Mouse (Mus musculus): Measurements from ENCODE around the gene C1rb. TPM values are rescaled to one million over a fixed set of nuclear protein-coding genes. Genes with fewer than 3 reads are reported as not detected.
"Not testable (repeated sequence)": the region's sequence is repeated elsewhere in the genome, so short reads cannot be mapped to it uniquely, and the experiment has no call there.

The C1rb gene
- polyA plus RNA-seq, 1 experiment from 2014 or later, result not detected

- Histone ChIP-seq H3K27ac (ENCODE audit: low read depth, low read length) (no peak overlapping the region), H3K9ac (ENCODE audit: low read depth, low read length) (no peak overlapping the region), H3K4me1 (replicated peaks; ENCODE audit: control insufficient read depth, insufficient read depth, low read length) (no peaks in the 10 kb centered on the region), H3K27me3 (replicated peaks; ENCODE audit: control insufficient read depth, insufficient read depth, low read length) (no peaks in the 10 kb centered on the region), H3K4me3 (ENCODE audit: low read depth, low read length) (no peak overlapping the region), H3K36me3 (ENCODE audit: control insufficient read depth, insufficient read depth) (no peaks in the 10 kb centered on the region), H3K9me3 (ENCODE audit: control insufficient read depth) (no peaks in the 10 kb centered on the region), H3K4me2 (replicated peaks; ENCODE audit: low read depth) (no peak overlapping the region)
- no peak for TF ChIP-seq CTCF (IDR thresholded peaks at IDR 0.05; ENCODE audit: low read depth)
- ATAC-seq, result no peak
- WGBS, result 73% methylated on average over 8 of the region's 8 CpGs
Measured at GRCm38 (mm10) chr6:124593121-124593520, 23.0 kb downstream of the C1rb start.

DNA sequence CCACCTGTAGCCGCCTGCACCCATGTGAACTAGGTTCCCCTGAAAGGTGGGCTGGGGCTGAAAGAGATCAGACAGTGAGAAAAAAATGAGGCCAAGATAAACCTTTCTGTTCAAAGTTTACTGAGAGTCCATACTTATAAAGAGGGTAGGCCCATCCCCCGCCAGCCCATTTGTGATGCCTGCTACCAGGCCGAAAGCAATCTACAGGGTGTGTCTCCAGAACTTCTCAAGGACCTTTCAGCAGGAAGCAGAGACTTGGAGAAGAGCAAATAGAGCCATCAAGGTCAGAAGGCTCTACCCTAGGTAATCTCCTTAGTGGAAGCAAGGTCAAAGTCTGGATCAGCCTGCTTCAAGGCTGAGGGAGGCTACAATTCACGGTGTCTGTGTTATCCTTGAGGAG is 31.9 kb downstream of the C1rb start:
- Histone ChIP-seq H3K9me3 (ENCODE audit: control insufficient read depth) (no peaks in the 10 kb centered on the region), H3K4me2 (replicated peaks; ENCODE audit: low read depth) (no peak overlapping the region), H3K36me3 (ENCODE audit: control insufficient read depth, insufficient read depth) (no peaks in the 10 kb centered on the region), H3K27ac (ENCODE audit: low read depth, low read length) (no peak overlapping the region), H3K4me1 (replicated peaks; ENCODE audit: control insufficient read depth, insufficient read depth, low read length) (no peaks in the 10 kb centered on the region), H3K4me3 (ENCODE audit: low read depth, low read length) (no peak overlapping the region), H3K27me3 (replicated peaks; ENCODE audit: control insufficient read depth, insufficient read depth, low read length) (no peaks in the 10 kb centered on the region), H3K9ac (ENCODE audit: low read depth, low read length) (no peak overlapping the region)
- ATAC-seq, result no peak
- no peak for TF ChIP-seq CTCF (IDR thresholded peaks at IDR 0.05; ENCODE audit: low read depth)
- 72% methylated on average over 4 of the region's 4 CpGs for WGBS

GRCm38 (mm10) chr6:124625612-124626011 is 55.5 kb downstream of the C1rb start:
- no peaks in the 10 kb centered on the region for H3K4me1 ChIP-seq (replicated peaks; ENCODE audit: control insufficient read depth, insufficient read depth, low read length)
- ATAC-seq, result no peak

GRCm38 (mm10) chr6:124626184-124626583 is 56.1 kb downstream of the C1rb start:
- H3K27ac ChIP-seq (ENCODE audit: low read depth, low read length); H3K9ac ChIP-seq (ENCODE audit: low read depth, low read length); H3K36me3 ChIP-seq (ENCODE audit: control insufficient read depth, insufficient read depth); H3K4me3 ChIP-seq (ENCODE audit: low read depth, low read length); H3K9me3 ChIP-seq (ENCODE audit: control insufficient read depth); H3K4me1 ChIP-seq (replicated peaks; ENCODE audit: control insufficient read depth, insufficient read depth, low read length); ATAC-seq; H3K4me2 ChIP-seq (replicated peaks; ENCODE audit: low read depth); H3K27me3 ChIP-seq (replicated peaks; ENCODE audit: control insufficient read depth, insufficient read depth, low read length): not testable (repeated sequence)
- WGBS, result 42% methylated on average over 1 of the region's 1 CpGs

More at GRCm38 (mm10) chr6:124625612-124626011, 55.5 kb downstream of the C1rb start:
- no peak overlapping the region for H3K9ac ChIP-seq (ENCODE audit: low read depth, low read length)
- H3K36me3 ChIP-seq (ENCODE audit: control insufficient read depth, insufficient read depth), result no peaks in the 10 kb centered on the region
- H3K4me2 ChIP-seq (replicated peaks; ENCODE audit: low read depth), result no peak overlapping the region
- 89% methylated on average over 13 of the region's 13 CpGs for WGBS
- no peaks in the 10 kb centered on the region for H3K27me3 ChIP-seq (replicated peaks; ENCODE audit: control insufficient read depth, insufficient read depth, low read length)
- H3K27ac ChIP-seq (ENCODE audit: low read depth, low read length), result no peak overlapping the region
- no peak overlapping the region for H3K4me3 ChIP-seq (ENCODE audit: low read depth, low read length)
- TF ChIP-seq CTCF (IDR thresholded peaks at IDR 0.05; ENCODE audit: low read depth), result no peak
- H3K9me3 ChIP-seq (ENCODE audit: control insufficient read depth), result no peaks in the 10 kb centered on the region

DNA sequence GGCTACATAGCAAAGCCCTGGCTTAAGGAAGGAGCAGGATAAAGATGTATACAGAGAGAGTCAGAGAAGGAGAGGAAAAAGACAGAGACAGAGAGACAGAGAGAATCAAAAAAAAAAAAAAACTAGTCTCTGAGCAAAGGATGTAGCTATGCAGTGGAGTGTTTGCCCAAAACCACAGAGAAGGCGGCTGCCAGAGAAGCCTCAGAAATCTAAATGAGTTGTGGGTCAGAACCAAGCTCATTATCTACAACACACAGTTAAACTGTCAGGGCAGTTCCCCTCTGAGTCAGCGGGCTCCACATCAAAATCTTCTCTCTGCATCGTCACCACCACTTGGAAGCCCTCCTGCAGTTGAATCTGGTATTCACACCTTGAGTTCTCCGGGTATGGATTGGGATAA is 60.7 kb downstream of the C1rb start:
- no peak for ATAC-seq
- no peaks in the 10 kb centered on the region for H3K27me3 ChIP-seq (replicated peaks; ENCODE audit: control insufficient read depth, insufficient read depth, low read length)
- H3K4me2 ChIP-seq (replicated peaks; ENCODE audit: low read depth), result no peak overlapping the region
- no peaks in the 10 kb centered on the region for H3K9me3 ChIP-seq (ENCODE audit: control insufficient read depth)
- H3K36me3 ChIP-seq (ENCODE audit: control insufficient read depth, insufficient read depth), result no peaks in the 10 kb centered on the region
- H3K4me3 ChIP-seq (ENCODE audit: low read depth, low read length), result no peak overlapping the region
- no peak overlapping the region for H3K9ac ChIP-seq (ENCODE audit: low read depth, low read length)
- 73% methylated on average over 4 of the region's 4 CpGs for WGBS
- no peak for TF ChIP-seq CTCF (IDR thresholded peaks at IDR 0.05; ENCODE audit: low read depth)
- no peaks in the 10 kb centered on the region for H3K4me1 ChIP-seq (replicated peaks; ENCODE audit: control insufficient read depth, insufficient read depth, low read length)
- no peak overlapping the region for H3K27ac ChIP-seq (ENCODE audit: low read depth, low read length)

Other genes starting within 250 kb of the C1rb start
- 30.1 and 33.6 TPM in 2 replicates for gene Pex5, start 155.2 kb upstream of the C1rb start, polyA plus RNA-seq (2015; fragmentation: Nextera tagmentation; extraction: Ambion mirVana)
- 2.7 and 3.4 TPM in 2 replicates for gene Clstn3, start 105.5 kb upstream of the C1rb start, polyA plus RNA-seq (2015; fragmentation: Nextera tagmentation; extraction: Ambion mirVana)
- gene C1rl, start 77.2 kb upstream of the C1rb start, polyA plus RNA-seq (2015; fragmentation: Nextera tagmentation; extraction: Ambion mirVana), result 1.9 TPM in 2 replicates
- gene C1ra, start 57.9 kb upstream of the C1rb start, polyA plus RNA-seq (2015; fragmentation: Nextera tagmentation; extraction: Ambion mirVana), result 6.9 and 7.5 TPM in 2 replicates
- gene C1s1, start 27.9 kb upstream of the C1rb start, polyA plus RNA-seq (2015; fragmentation: Nextera tagmentation; extraction: Ambion mirVana), result 9.1 and 10.4 TPM in 2 replicates
- gene C1s2, start 65.8 kb downstream of the C1rb start, polyA plus RNA-seq (2015; fragmentation: Nextera tagmentation; extraction: Ambion mirVana), result not detected in 2 replicates
- gene Lpcat3, start 92.7 kb downstream of the C1rb start, polyA plus RNA-seq (2015; fragmentation: Nextera tagmentation; extraction: Ambion mirVana), result 209 and 212 TPM in 2 replicates
- gene Emg1, start 141.9 kb downstream of the C1rb start, polyA plus RNA-seq (2015; fragmentation: Nextera tagmentation; extraction: Ambion mirVana), result 96.6 and 97.3 TPM in 2 replicates
- gene Phb2, start 142.0 kb downstream of the C1rb start, polyA plus RNA-seq (2015; fragmentation: Nextera tagmentation; extraction: Ambion mirVana), result 249 and 255 TPM in 2 replicates
- gene Ptpn6, start 168.4 kb downstream of the C1rb start, polyA plus RNA-seq (2015; fragmentation: Nextera tagmentation; extraction: Ambion mirVana), result 17.4 TPM in 2 replicates
- gene Grcc10, start 171.1 kb downstream of the C1rb start, polyA plus RNA-seq (2015; fragmentation: Nextera tagmentation; extraction: Ambion mirVana), result 238 and 259 TPM in 2 replicates
- gene Gm45234, start 185.7 kb downstream of the C1rb start, polyA plus RNA-seq (2015; fragmentation: Nextera tagmentation; extraction: Ambion mirVana), result not detected in 2 replicates
- 7.6 and 8.4 TPM in 2 replicates for gene Atn1, start 186.2 kb downstream of the C1rb start, polyA plus RNA-seq (2015; fragmentation: Nextera tagmentation; extraction: Ambion mirVana)
- gene Eno2, start 199.4 kb downstream of the C1rb start, polyA plus RNA-seq (2015; fragmentation: Nextera tagmentation; extraction: Ambion mirVana), result 3.5 and 4.6 TPM in 2 replicates
- 0.21 TPM in 1 of 2 replicates, not detected in the other for gene Lrrc23, start 209.4 kb downstream of the C1rb start, polyA plus RNA-seq (2015; fragmentation: Nextera tagmentation; extraction: Ambion mirVana)
- 57.7 and 69.5 TPM in 2 replicates for gene Spsb2, start 238.4 kb downstream of the C1rb start, polyA plus RNA-seq (2015; fragmentation: Nextera tagmentation; extraction: Ambion mirVana)
- 489 and 537 TPM in 2 replicates for gene Tpi1, start 244.0 kb downstream of the C1rb start, polyA plus RNA-seq (2015; fragmentation: Nextera tagmentation; extraction: Ambion mirVana)

Data from intestine, postnatal 0 days (tissue).